Mouse (Mus musculus): ENCODE measurements around the gene Celsr2. TPM values are rescaled to one million over a fixed set of nuclear protein-coding genes. Genes with fewer than 3 reads are reported as not detected.

Celsr2 gene
- total RNA-seq (2014; rRNA removed) (39.0 and 51.4 TPM in 2 replicates), polyA plus RNA-seq (2015; fragmentation: Nextera tagmentation; extraction: Ambion mirVana) (14.4 and 24.5 TPM in 2 replicates)

DNA sequence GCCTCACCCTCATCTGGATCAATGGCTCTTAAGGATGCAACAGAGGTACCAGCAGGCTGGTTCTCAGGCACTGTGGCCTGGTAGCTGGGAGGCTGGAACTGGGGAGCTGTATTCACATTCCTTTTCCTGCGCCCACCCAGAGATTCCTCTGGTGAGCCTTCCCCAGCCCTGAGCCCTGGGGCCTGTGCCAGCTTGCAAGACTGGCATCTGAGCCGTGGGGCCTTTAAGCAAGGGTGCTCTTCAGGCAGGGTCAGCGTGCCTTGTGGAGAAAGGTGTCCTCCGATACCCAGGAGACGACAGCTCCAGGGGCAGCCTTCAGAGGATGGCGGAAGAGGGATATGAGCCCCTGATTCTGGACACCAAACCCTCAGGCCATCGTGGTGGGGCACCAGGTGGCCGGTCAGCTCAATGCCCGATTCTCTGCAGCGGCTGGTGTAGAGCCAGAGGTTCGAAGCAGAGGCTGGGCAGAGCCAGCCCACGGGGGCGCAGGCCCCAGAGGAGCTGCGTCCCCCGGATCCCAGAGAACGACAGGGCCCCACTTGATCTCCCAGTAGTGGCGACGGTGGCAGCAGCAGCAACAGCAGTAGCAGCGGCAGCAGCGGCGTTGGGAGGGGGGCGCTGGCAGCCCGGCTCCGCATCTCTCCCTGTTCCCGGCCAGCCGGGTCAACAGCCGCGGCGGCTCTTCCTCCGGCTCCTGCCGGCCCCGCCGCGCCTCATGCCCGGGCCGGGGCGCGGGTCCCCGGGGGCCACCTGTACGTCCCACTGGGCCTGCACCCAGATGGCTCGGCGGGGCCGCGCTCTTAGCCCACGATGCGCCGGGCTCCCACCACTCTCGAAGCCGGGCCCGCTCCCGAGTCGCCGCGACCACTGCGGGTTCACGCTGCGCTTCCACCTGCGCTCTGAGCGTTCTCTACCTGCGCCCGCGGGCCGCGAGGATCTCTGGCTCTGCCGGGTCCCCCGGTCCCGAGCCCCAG, at the start of gene Celsr2:
Gene Celsr2 (minus strand): TSS at position 696 of the 974 bp plus-strand sequence.
- Histone ChIP-seq H3K27ac (ENCODE audit: low read depth, low read length) (peak within 1 kb of the TSS; percentile 93), H3K36me3 (ENCODE audit: insufficient read depth) (peaks cover 22% of the 10 kb centered on the region), H3K9me3 (ENCODE audit: low read length) (0 out of 2 replicates have a peak, but pooled peaks cover 6% of the 10 kb centered on the region), H3K9ac (peak within 1 kb of the TSS; percentile 93), H3K4me2 (ENCODE audit: low read depth) (peak within 1 kb of the TSS; percentile 91), H3K27me3 (ENCODE audit: insufficient read depth, low read length) (no peaks in the 10 kb centered on the region), H3K4me1 (ENCODE audit: insufficient read depth) (peaks cover 28% of the 10 kb centered on the region), H3K4me3 (ENCODE audit: low read depth, low read length) (peak within 1 kb of the TSS; percentile 79)
- 7% methylated on average over 57 of the region's 67 CpGs for WGBS
- no peak for TF ChIP-seq CTCF (IDR thresholded peaks at IDR 0.05; ENCODE audit: low read depth)
- DNase-seq (peak; percentile 68), ATAC-seq (peak; percentile 57)

DNA sequence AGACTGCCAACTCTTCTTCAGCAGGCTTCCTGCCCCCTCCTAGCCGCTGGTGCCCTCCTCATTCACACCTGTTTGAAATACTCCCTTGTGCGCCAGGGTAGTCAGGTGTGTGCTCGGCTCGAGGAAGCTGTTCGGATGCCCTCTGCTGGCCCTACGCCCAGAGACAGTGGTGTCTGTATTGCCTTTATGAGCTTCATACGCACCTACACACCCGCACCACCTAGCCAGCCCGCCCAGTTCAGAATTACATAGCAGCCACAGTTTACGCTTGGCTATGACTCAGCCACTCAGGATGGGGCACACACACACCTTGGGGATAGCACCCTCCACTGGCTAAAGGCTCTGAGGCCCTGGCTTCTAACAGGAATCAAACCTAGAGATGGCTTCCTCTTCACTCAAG, 43.5 kb upstream of the Celsr2 start:
- no peaks in the 10 kb centered on the region for H3K27me3 ChIP-seq (ENCODE audit: insufficient read depth, low read length)
- DNase-seq (no peak), ATAC-seq (no peak)
- H3K4me2 ChIP-seq (ENCODE audit: low read depth): no peak overlapping the region
- no peaks in the 10 kb centered on the region for H3K9me3 ChIP-seq (ENCODE audit: low read length)
- no peak overlapping the region for H3K27ac ChIP-seq (ENCODE audit: low read depth, low read length)
- H3K36me3 ChIP-seq (ENCODE audit: insufficient read depth): peaks cover 6% of the 10 kb centered on the region; the same call in 1 of the 2 replicates
- no peak overlapping the region for H3K9ac ChIP-seq
- no peaks in the 10 kb centered on the region for H3K4me1 ChIP-seq (ENCODE audit: insufficient read depth)
- no peak overlapping the region for H3K4me3 ChIP-seq (ENCODE audit: low read depth, low read length)
- WGBS: 44% methylated on average over 10 of the region's 10 CpGs
- TF ChIP-seq CTCF (IDR thresholded peaks at IDR 0.05; ENCODE audit: low read depth): no peak

DNA sequence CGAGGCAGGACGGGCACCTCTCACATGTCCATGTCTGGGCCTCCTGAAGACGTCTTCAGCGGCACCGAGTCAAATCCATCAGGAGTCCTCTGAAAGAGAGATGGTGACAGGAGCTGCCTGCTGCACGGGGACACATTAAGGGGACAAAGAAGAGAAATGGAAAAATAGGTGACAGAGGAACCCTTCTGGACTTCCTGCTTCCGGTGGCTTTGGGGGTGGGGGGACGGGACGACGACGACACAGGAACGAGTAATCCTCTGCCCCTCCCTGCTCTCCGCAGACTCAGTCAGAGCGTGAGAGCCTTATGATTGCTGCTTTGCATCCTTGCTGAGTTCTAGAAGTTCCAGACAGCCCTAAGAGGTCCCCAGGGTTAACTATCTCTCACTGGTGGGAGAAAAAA, 43.0 kb upstream of the Celsr2 start:
- Histone ChIP-seq H3K9ac (no peak overlapping the region), H3K27ac (ENCODE audit: low read depth, low read length) (no peak overlapping the region), H3K36me3 (ENCODE audit: insufficient read depth) (peaks cover 6% of the 10 kb centered on the region; the same call in 1 of the 2 replicates), H3K27me3 (ENCODE audit: insufficient read depth, low read length) (no peaks in the 10 kb centered on the region), H3K4me1 (ENCODE audit: insufficient read depth) (no peaks in the 10 kb centered on the region), H3K4me2 (ENCODE audit: low read depth) (no peak overlapping the region), H3K4me3 (ENCODE audit: low read depth, low read length) (no peak overlapping the region), H3K9me3 (ENCODE audit: low read length) (no peaks in the 10 kb centered on the region)
- TF ChIP-seq CTCF (IDR thresholded peaks at IDR 0.05; ENCODE audit: low read depth): no peak
- 63% methylated on average over 14 of the region's 14 CpGs for WGBS
- ATAC-seq (no peak), DNase-seq (no peak)

DNA sequence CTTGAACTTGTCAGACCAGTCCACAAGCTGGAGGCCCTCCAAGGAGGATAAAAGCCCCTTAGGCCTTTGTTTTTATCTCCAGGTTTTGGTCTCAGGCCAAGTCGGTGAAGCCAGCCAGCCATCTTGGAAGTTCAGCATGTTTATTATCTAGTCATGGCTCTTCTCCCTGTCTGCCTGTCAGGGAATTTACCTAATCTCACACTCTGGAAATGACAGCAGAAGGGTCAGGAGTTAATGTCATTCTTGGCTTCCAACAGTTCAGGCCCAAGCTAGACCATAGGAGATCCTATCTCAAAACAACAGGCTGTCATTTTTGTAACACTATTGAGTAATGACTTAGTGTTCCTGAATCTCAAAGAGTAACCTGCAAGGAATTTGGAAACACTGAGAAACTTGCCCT, 38.8 kb upstream of the Celsr2 start:
- ATAC-seq (no peak), DNase-seq (no peak)
- H3K9me3 ChIP-seq (ENCODE audit: low read length): no peaks in the 10 kb centered on the region
- TF ChIP-seq CTCF (IDR thresholded peaks at IDR 0.05; ENCODE audit: low read depth): no peak
- peaks cover 3% of the 10 kb centered on the region; the same call in 1 of the 2 replicates for H3K36me3 ChIP-seq (ENCODE audit: insufficient read depth)
- WGBS: 75% methylated on average over 1 of the region's 1 CpGs
- H3K4me3 ChIP-seq (ENCODE audit: low read depth, low read length): no peak overlapping the region
- H3K9ac ChIP-seq: no peak overlapping the region
- H3K4me1 ChIP-seq (ENCODE audit: insufficient read depth): no peaks in the 10 kb centered on the region
- H3K27me3 ChIP-seq (ENCODE audit: insufficient read depth, low read length): no peaks in the 10 kb centered on the region
- H3K27ac ChIP-seq (ENCODE audit: low read depth, low read length): no peak overlapping the region
- H3K4me2 ChIP-seq (ENCODE audit: low read depth): no peak overlapping the region

DNA sequence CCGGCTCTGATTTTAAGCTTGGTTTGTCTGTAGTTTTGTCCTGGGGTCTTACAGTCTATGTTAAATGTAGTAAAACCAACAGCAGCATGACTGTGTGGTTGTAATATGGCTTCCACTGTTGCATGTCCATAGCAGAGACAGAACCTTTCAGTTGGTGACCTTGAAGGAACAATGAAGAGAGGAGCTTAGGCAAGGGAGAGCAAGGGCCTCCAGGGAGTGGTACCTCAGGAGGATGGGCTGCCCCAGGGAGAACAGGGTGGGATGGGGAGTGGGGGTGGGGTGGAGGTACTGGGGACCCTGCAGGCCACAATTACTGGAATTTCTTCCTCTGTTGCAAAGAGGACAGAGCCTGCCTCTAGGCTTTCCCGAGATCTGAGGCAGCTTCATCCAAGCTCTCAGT, 36.6 kb upstream of the Celsr2 start:
- H3K36me3 ChIP-seq (ENCODE audit: insufficient read depth): no peaks in the 10 kb centered on the region
- H3K4me2 ChIP-seq (ENCODE audit: low read depth): no peak overlapping the region
- 82% methylated on average over 2 of the region's 2 CpGs for WGBS
- H3K27me3 ChIP-seq (ENCODE audit: insufficient read depth, low read length): no peaks in the 10 kb centered on the region
- no peak overlapping the region for H3K27ac ChIP-seq (ENCODE audit: low read depth, low read length)
- ATAC-seq (no peak), DNase-seq (no peak)
- H3K4me1 ChIP-seq (ENCODE audit: insufficient read depth): no peaks in the 10 kb centered on the region
- TF ChIP-seq CTCF (IDR thresholded peaks at IDR 0.05; ENCODE audit: low read depth): no peak
- no peaks in the 10 kb centered on the region for H3K9me3 ChIP-seq (ENCODE audit: low read length)
- H3K9ac ChIP-seq: no peak overlapping the region
- no peak overlapping the region for H3K4me3 ChIP-seq (ENCODE audit: low read depth, low read length)

- 14% methylated on average over 6 of the region's 6 CpGs for WGBS
- H3K9ac ChIP-seq: peak overlapping the region; percentile 92
- peaks cover 15% of the 10 kb centered on the region for H3K4me1 ChIP-seq (ENCODE audit: insufficient read depth)
- no peak; the same call in 1 of the 2 replicates for TF ChIP-seq CTCF (IDR thresholded peaks at IDR 0.05; ENCODE audit: low read depth)
- ATAC-seq (no peak), DNase-seq (no peak)
- no peaks in the 10 kb centered on the region for H3K9me3 ChIP-seq (ENCODE audit: low read length)
- peak overlapping the region; percentile 71 for H3K4me2 ChIP-seq (ENCODE audit: low read depth)
- peak overlapping the region; percentile 94 for H3K27ac ChIP-seq (ENCODE audit: low read depth, low read length)
- H3K27me3 ChIP-seq (ENCODE audit: insufficient read depth, low read length): no peaks in the 10 kb centered on the region
- peak overlapping the region; percentile 73 for H3K4me3 ChIP-seq (ENCODE audit: low read depth, low read length)
- peaks cover 3% of the 10 kb centered on the region; the same call in 1 of the 2 replicates for H3K36me3 ChIP-seq (ENCODE audit: insufficient read depth)
Measured at GRCm38 (mm10) chr3:108445366-108445705, 30.0 kb upstream of the Celsr2 start.
